Mouse (Mus musculus): ENCODE results near the gene Mlkl. TPM values are rescaled to one million over a fixed set of nuclear protein-coding genes. Genes with fewer than 3 reads are reported as not detected.

The Mlkl gene
- 1 to 10 TPM; 3.1 to 3.5 TPM for total RNA-seq (2021)
- long read RNA-seq, experiment 1, partial matches to known transcripts, result 0 of 3 reads
- long read RNA-seq, experiment 1, other reads (novel, unspliced or antisense), result 2 of 3 reads
- long read RNA-seq, experiment 2, transcript Mlkl-202 (11 exons, 1,976 nt), result major isoform, 7 of 8 reads
- long read RNA-seq, experiment 2, partial matches to known transcripts, result 0 of 8 reads
- long read RNA-seq, experiment 2, other reads (novel, unspliced or antisense), result 1 of 8 reads

- intact Hi-C loops (cut with DNase I), result loop anchor here (5.0 kb wide), 1 partner anchor 36 kb away; the partner anchor contains the start of gene Rfwd3
- peak; percentile 46 to 63 for DNase-seq
Observed at GRCm38 (mm10) chr8:111337890-111338347, at the start of gene Mlkl. Mlkl (minus strand) TSS chr8:111338177.

GRCm38 (mm10) chr8:111385915-111386314, 47.9 kb upstream of the Mlkl start:
- no peak for DNase-seq
- intact Hi-C loops (cut with DNase I), result no loop called here

GRCm38 (mm10) chr8:111384628-111385027, 46.7 kb upstream of the Mlkl start:
- intact Hi-C loops (cut with DNase I), result no loop called here
- no peak for DNase-seq

- DNase-seq, result no peak
- intact Hi-C loops (cut with DNase I), result no loop called here
Observed at GRCm38 (mm10) chr8:111375192-111375591, 37.2 kb upstream of the Mlkl start.

- no peak for DNase-seq
- intact Hi-C loops (cut with DNase I), result no loop called here
Observed at GRCm38 (mm10) chr8:111369711-111370110, 31.7 kb upstream of the Mlkl start.

- no peak for DNase-seq
- intact Hi-C loops (cut with DNase I), result no loop called here
Observed at GRCm38 (mm10) chr8:111367350-111367749, 29.4 kb upstream of the Mlkl start.

- DNase-seq, result peak in 1 of 2 experiments; percentile 40
- intact Hi-C loops (cut with DNase I), result no loop called here
Observed at GRCm38 (mm10) chr8:111366610-111367234, 28.7 kb upstream of the Mlkl start.

GRCm38 (mm10) chr8:111363489-111363888, 25.5 kb upstream of the Mlkl start:
- DNase-seq, result no peak
- intact Hi-C loops (cut with DNase I), result no loop called here

- intact Hi-C loops (cut with DNase I), result no loop called here
- no peak for DNase-seq
Observed at GRCm38 (mm10) chr8:111360579-111361209, 22.7 kb upstream of the Mlkl start.

GRCm38 (mm10) chr8:111359936-111360335, 22.0 kb upstream of the Mlkl start:
- no peak for DNase-seq
- intact Hi-C loops (cut with DNase I), result no loop called here

- no peak for DNase-seq
- intact Hi-C loops (cut with DNase I), result no loop called here
Observed at GRCm38 (mm10) chr8:111358905-111359304, 20.9 kb upstream of the Mlkl start.

GRCm38 (mm10) chr8:111357433-111357832, 19.5 kb upstream of the Mlkl start:
- intact Hi-C loops (cut with DNase I), result no loop called here
- no peak for DNase-seq

GRCm38 (mm10) chr8:111353497-111353896, 15.5 kb upstream of the Mlkl start:
- no peak for DNase-seq
- intact Hi-C loops (cut with DNase I), result no loop called here

GRCm38 (mm10) chr8:111352289-111352688, 14.3 kb upstream of the Mlkl start:
- intact Hi-C loops (cut with DNase I), result no loop called here
- no peak for DNase-seq

GRCm38 (mm10) chr8:111350577-111350976, 12.6 kb upstream of the Mlkl start:
- intact Hi-C loops (cut with DNase I), result no loop called here
- no peak for DNase-seq

GRCm38 (mm10) chr8:111343225-111343624, 5.2 kb upstream of the Mlkl start:
- DNase-seq, result peak; percentile 85 to 91
- intact Hi-C loops (cut with DNase I), result loop anchor here (1.0 to 10.0 kb wide), 4 partner anchors 96 to 482 kb away; partner anchors contain the start of gene Znrf1

- intact Hi-C loops (cut with DNase I), result loop anchor here (10.0 kb wide), 2 partner anchors 195 to 485 kb away; partner anchors contain the start of gene Znrf1
Observed at GRCm38 (mm10) chr8:111340186-111340585, 2.2 kb upstream of the Mlkl start.

GRCm38 (mm10) chr8:111338370-111339208, 612 bp upstream of the Mlkl start:
- DNase-seq, result no peak
- intact Hi-C loops (cut with DNase I), result loop anchor here (5.0 kb wide), 1 partner anchor 36 kb away; the partner anchor contains the start of gene Rfwd3

More at GRCm38 (mm10) chr8:111340186-111340585, 2.2 kb upstream of the Mlkl start:
- no peak for DNase-seq

GRCm38 (mm10) chr8:111337311-111337889, 577 bp downstream of the Mlkl start:
- DNase-seq, result peak in 1 of 2 experiments; percentile 6
- intact Hi-C loops (cut with DNase I), result loop anchor here (5.0 kb wide), 1 partner anchor 35 kb away; the partner anchor contains the start of gene Rfwd3

GRCm38 (mm10) chr8:111336692-111337091, 1.3 kb downstream of the Mlkl start:
- DNase-seq, result no peak
- intact Hi-C loops (cut with DNase I), result loop anchor here (5.0 kb wide), 1 partner anchor 34 kb away; the partner anchor contains the start of gene Rfwd3
